Mouse (Mus musculus) liver, adult 2 months (tissue): Measurements from ENCODE around the gene Unc13b.

Source experiments
- CTCF ChIP-seq: fragments of 200-500 bp; IDR thresholded peaks from 2 replicates; pipeline ENCODE4 v1.5.1; 2011; ENCODE audit warnings: low read depth, low read length, control low read depth
- POLR2A ChIP-seq: fragments of 200-500 bp; IDR thresholded peaks from 2 replicates; pipeline ENCODE4 v1.6.1; 2011; ENCODE audit warnings: low read length, control low read depth; ENCODE audit not compliant: insufficient read depth; ENCODE audit errors: extremely low read depth

DNA sequence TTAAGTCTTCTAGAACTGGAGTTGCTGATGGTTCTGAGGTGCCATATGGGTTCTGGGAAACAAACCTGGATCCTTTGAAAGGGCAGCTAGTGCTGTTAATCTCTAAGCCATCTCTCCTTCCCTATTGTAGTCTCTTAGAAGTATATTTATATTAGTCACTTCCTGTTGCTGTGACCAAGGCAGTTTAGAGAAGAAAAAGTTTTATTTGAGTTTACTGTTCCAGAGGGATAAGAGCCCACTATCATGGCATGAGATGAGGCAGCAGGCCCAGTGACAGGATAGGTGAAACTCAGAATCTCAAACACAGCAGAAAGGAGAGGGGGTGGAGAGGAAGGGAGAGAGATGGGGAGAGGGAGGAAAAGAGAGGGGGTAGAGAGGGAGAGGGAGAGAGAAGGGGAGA is 54.7 kb downstream of the Unc13b start:
- TF ChIP-seq POLR2A (no peak), CTCF (no peak)
